Mouse (Mus musculus) embryonic facial prominence, embryonic 13.5 days (tissue): ENCODE data around the gene Cactin. TPM values are rescaled to one million over a fixed set of nuclear protein-coding genes. Genes with fewer than 3 reads are reported as not detected.

Experiments used
- ATAC-seq: fragments of 200-750 bp; cut with Nextera tagmentation; 2 replicates; pipeline ENCODE4 v1.8.0; 2017; ENCODE audit warnings: low read depth; ENCODE audit not compliant: insufficient number of reproducible peaks, insufficient read depth, low FRiP score, low TSS enrichment
- H3K27ac ChIP-seq: fragments of 300-500 bp; sonication (generic); 2 replicates; pipeline ENCODE4 v1.5.1; 2015; ENCODE audit warnings: moderate library complexity, mild to moderate bottlenecking, inconsistent platforms
- H3K27me3 ChIP-seq: fragments of 300-500 bp; sonication (generic); 2 replicates; pipeline ENCODE4 v1.6.1; 2015; ENCODE audit warnings: mild to moderate bottlenecking, inconsistent platforms
- H3K36me3 ChIP-seq: fragments of 300-500 bp; sonication (generic); 2 replicates; pipeline ENCODE4 v1.6.1; 2015; ENCODE audit warnings: mild to moderate bottlenecking, inconsistent platforms
- H3K4me1 ChIP-seq: fragments of 300-500 bp; sonication (generic); 2 replicates; pipeline ENCODE4 v1.6.1; 2015; ENCODE audit warnings: inconsistent platforms
- H3K4me2 ChIP-seq: fragments of 300-500 bp; sonication (generic); 2 replicates; pipeline ENCODE4 v1.6.1; 2015; ENCODE audit warnings: moderate library complexity, mild to moderate bottlenecking, inconsistent platforms
- H3K4me3 ChIP-seq: fragments of 300-500 bp; sonication (generic); 2 replicates; pipeline ENCODE4 v1.5.1; 2015; ENCODE audit warnings: mild to moderate bottlenecking, inconsistent platforms
- H3K9ac ChIP-seq: fragments of 300-500 bp; sonication (generic); 2 replicates; pipeline ENCODE4 v1.6.1; 2015; ENCODE audit warnings: mild to moderate bottlenecking, inconsistent platforms
- H3K9me3 ChIP-seq: fragments of 300-500 bp; sonication (generic); 2 replicates; pipeline ENCODE4 v1.6.1; 2016; ENCODE audit warnings: inconsistent platforms
- WGBS: fragments of 180-500 bp; shearing (Covaris S2); methylation state at CpG from one replicate; pipeline ENCODE4 v1.1.7; 2015; ENCODE audit warnings: mixed read lengths; 5-methylcytosine and 5-hydroxymethylcytosine counted together
- polyA plus RNA-seq: library from polyadenylated mRNA; unstranded; fragments of >200 nt; fragmentation: Nextera tagmentation; extraction: Ambion mirVana; gene quantifications from 2 replicates; pipeline ENCODE4 v1.2.1, GENCODE M21; 2015

Gene Cactin
- polyA plus RNA-seq, 1 experiment from 2014 or later = 46.9 TPM

GRCm38 (mm10) chr10:81306173-81306668 is 14.7 kb upstream of the Cactin start:
- no peak overlapping the region for H3K9ac ChIP-seq
- H3K4me3 ChIP-seq = no peak overlapping the region
- H3K4me2 ChIP-seq = no peak overlapping the region
- H3K27me3 ChIP-seq = no peaks in the 10 kb centered on the region
- ATAC-seq = no peak
- 92% methylated on average over 12 of the region's 12 CpGs for WGBS
- peaks cover 67% of the 10 kb centered on the region for H3K36me3 ChIP-seq
- H3K27ac ChIP-seq = no peak overlapping the region
- no peaks in the 10 kb centered on the region for H3K9me3 ChIP-seq
- peaks cover 21% of the 10 kb centered on the region for H3K4me1 ChIP-seq

GRCm38 (mm10) chr10:81306837-81307682 is 13.8 kb upstream of the Cactin start:
- Histone ChIP-seq H3K4me3 (no peak overlapping the region), H3K36me3 (peaks cover 71% of the 10 kb centered on the region)

GRCm38 (mm10) chr10:81309571-81309970 is 11.3 kb upstream of the Cactin start:
- H3K4me1 ChIP-seq = no peaks in the 10 kb centered on the region
- H3K9me3 ChIP-seq = no peaks in the 10 kb centered on the region
- H3K27me3 ChIP-seq = no peaks in the 10 kb centered on the region
- no peak for ATAC-seq
- H3K4me2 ChIP-seq = no peak overlapping the region
- no peak overlapping the region for H3K9ac ChIP-seq
- 91% methylated on average over 5 of the region's 5 CpGs for WGBS
- H3K36me3 ChIP-seq = peaks cover 96% of the 10 kb centered on the region
- no peak overlapping the region for H3K27ac ChIP-seq
- H3K4me3 ChIP-seq = no peak overlapping the region

More at GRCm38 (mm10) chr10:81306837-81307682, 13.8 kb upstream of the Cactin start:
- H3K4me2 ChIP-seq = no peak overlapping the region
- H3K27me3 ChIP-seq = no peaks in the 10 kb centered on the region
- peaks cover 18% of the 10 kb centered on the region for H3K4me1 ChIP-seq
- H3K27ac ChIP-seq = no peak overlapping the region
- no peak overlapping the region for H3K9ac ChIP-seq
- 93% methylated on average over 21 of the region's 21 CpGs for WGBS
- ATAC-seq = no peak
- no peaks in the 10 kb centered on the region for H3K9me3 ChIP-seq

- no peak overlapping the region for H3K9ac ChIP-seq
- H3K9me3 ChIP-seq = no peaks in the 10 kb centered on the region
- peaks cover 24% of the 10 kb centered on the region for H3K4me1 ChIP-seq
- ATAC-seq = no peak
- peaks cover 92% of the 10 kb centered on the region for H3K36me3 ChIP-seq
- no peak overlapping the region for H3K27ac ChIP-seq
- H3K4me3 ChIP-seq = no peak overlapping the region
- H3K27me3 ChIP-seq = no peaks in the 10 kb centered on the region
- 93% methylated on average over 13 of the region's 13 CpGs for WGBS
- H3K4me2 ChIP-seq = no peak overlapping the region
Observed at GRCm38 (mm10) chr10:81313581-81313980, 7.3 kb upstream of the Cactin start.

- Histone ChIP-seq H3K27me3 (no peaks in the 10 kb centered on the region), H3K4me1 (peaks cover 30% of the 10 kb centered on the region), H3K4me3 (no peak overlapping the region), H3K9ac (no peak overlapping the region), H3K9me3 (no peaks in the 10 kb centered on the region), H3K27ac (no peak overlapping the region), H3K36me3 (peaks cover 89% of the 10 kb centered on the region), H3K4me2 (no peak overlapping the region)
- WGBS = 82% methylated on average over 7 of the region's 7 CpGs
- no peak for ATAC-seq
Observed at GRCm38 (mm10) chr10:81314201-81314600, 6.7 kb upstream of the Cactin start.

GRCm38 (mm10) chr10:81315587-81315986 is 5.3 kb upstream of the Cactin start:
- ATAC-seq = no peak
- no peaks in the 10 kb centered on the region for H3K27me3 ChIP-seq
- H3K4me1 ChIP-seq = peaks cover 36% of the 10 kb centered on the region
- no peak overlapping the region for H3K4me2 ChIP-seq
- H3K4me3 ChIP-seq = no peak overlapping the region
- H3K9ac ChIP-seq = 0 out of 2 replicates have a peak overlapping the region, but pooled peaks have one; percentile 67
- no peaks in the 10 kb centered on the region for H3K9me3 ChIP-seq
- WGBS = 94% methylated on average over 16 of the region's 16 CpGs
- H3K27ac ChIP-seq = no peak overlapping the region
- peaks cover 75% of the 10 kb centered on the region for H3K36me3 ChIP-seq

GRCm38 (mm10) chr10:81316338-81317060 is 4.4 kb upstream of the Cactin start:
- peak overlapping the region; percentile 67 for H3K9ac ChIP-seq
- no peaks in the 10 kb centered on the region for H3K27me3 ChIP-seq
- peak overlapping the region; percentile 33; the same call in 1 of the 2 replicates for H3K27ac ChIP-seq
- H3K4me1 ChIP-seq = peaks cover 36% of the 10 kb centered on the region
- ATAC-seq = no peak
- H3K9me3 ChIP-seq = no peaks in the 10 kb centered on the region
- H3K36me3 ChIP-seq = peaks cover 66% of the 10 kb centered on the region
- peak overlapping the region; percentile 29 for H3K4me3 ChIP-seq
- H3K4me2 ChIP-seq = peak overlapping the region; percentile 57
- WGBS = 44% methylated on average over 16 of the region's 16 CpGs

GRCm38 (mm10) chr10:81317273-81317672 is 3.6 kb upstream of the Cactin start:
- peak overlapping the region; percentile 45; the same call in 1 of the 2 replicates for H3K27ac ChIP-seq
- H3K27me3 ChIP-seq = no peaks in the 10 kb centered on the region
- H3K9ac ChIP-seq = peak overlapping the region; percentile 67
- H3K4me3 ChIP-seq = peak overlapping the region; percentile 29
- no peaks in the 10 kb centered on the region for H3K9me3 ChIP-seq
- H3K4me1 ChIP-seq = peaks cover 43% of the 10 kb centered on the region
- WGBS = 13% methylated on average over 20 of the region's 20 CpGs
- H3K4me2 ChIP-seq = peak overlapping the region; percentile 57
- no peak for ATAC-seq
- peaks cover 59% of the 10 kb centered on the region for H3K36me3 ChIP-seq

GRCm38 (mm10) chr10:81318589-81319329 is 2.1 kb upstream of the Cactin start:
- Histone ChIP-seq H3K9ac (peak overlapping the region; percentile 69), H3K36me3 (peaks cover 59% of the 10 kb centered on the region), H3K27me3 (no peaks in the 10 kb centered on the region), H3K9me3 (no peaks in the 10 kb centered on the region), H3K4me1 (peaks cover 47% of the 10 kb centered on the region), H3K27ac (peak overlapping the region; percentile 93), H3K4me3 (peak overlapping the region; percentile 96), H3K4me2 (peak overlapping the region; percentile 90)
- no peak for ATAC-seq
- WGBS = 88% methylated on average over 13 of the region's 13 CpGs

GRCm38 (mm10) chr10:81319330-81319699 is 1.6 kb upstream of the Cactin start:
- Histone ChIP-seq H3K9me3 (no peaks in the 10 kb centered on the region), H3K27me3 (no peaks in the 10 kb centered on the region), H3K36me3 (peaks cover 59% of the 10 kb centered on the region), H3K27ac (peak overlapping the region; percentile 93), H3K4me1 (peaks cover 47% of the 10 kb centered on the region), H3K4me3 (peak overlapping the region; percentile 96), H3K4me2 (peak overlapping the region; percentile 90), H3K9ac (peak overlapping the region; percentile 69)
- ATAC-seq = no peak
- WGBS = 38% methylated on average over 8 of the region's 8 CpGs
